ENCODE assay signal across 8 mouse cellular contexts in the genomic region with DNA sequence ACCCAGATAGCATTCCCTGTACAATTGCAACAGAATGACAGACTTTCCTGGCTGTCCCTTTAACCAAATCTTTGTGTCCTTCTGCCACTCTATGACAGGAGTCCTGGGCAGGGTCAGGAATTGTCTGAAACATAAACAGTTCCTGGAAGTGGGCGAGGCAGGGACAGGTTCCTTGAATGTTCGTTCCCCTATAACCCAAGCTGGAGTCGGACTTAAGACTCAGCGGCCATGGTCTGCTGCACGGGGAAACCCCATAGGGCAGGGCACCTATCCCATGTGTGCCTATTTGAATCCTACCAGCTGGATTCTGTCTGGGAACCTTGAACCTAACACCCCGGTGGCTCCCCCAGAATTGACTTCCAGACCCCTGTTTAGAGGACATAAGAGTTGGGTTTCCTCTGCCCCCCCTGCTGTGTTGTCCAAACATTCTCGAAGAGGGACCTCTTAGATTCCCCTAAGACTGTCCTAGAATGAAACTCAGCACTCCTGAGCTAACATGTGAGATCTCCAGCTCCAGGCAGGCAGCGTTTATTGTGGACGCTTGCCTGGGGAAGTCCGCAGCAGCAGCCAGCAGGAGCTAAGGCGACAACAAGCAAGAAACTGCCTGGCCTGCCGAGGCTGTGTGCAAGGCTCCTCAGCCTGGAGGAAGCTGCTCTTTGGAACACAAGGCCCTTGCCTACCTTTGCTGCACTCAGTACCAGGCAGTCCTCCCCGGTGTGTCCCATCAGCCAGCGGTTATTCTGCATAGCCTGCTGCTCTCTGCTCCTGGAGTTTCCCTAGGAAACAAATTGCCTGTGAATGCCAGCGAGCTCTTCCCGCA. TPM values are rescaled to one million over a fixed set of nuclear protein-coding genes. Genes with fewer than 3 reads are reported as not detected.
DNase-seq lines count a peak whose midpoint lies in the region; ATAC-seq and TF ChIP-seq lines count a peak whose summit lies in the region.

No protein-coding gene starts in this region.

- H3K27ac ChIP-seq in heart, adult 2 months, result peak overlapping the region; percentile 73
- peak overlapping the region; percentile 60; the same call in 1 of the 2 replicates for H3K27ac ChIP-seq in hindbrain, postnatal 0 days
- peak overlapping the region; percentile 67 for H3K27ac ChIP-seq in stomach, embryonic 16.5 days (ENCODE audit: low read length)
- no peak overlapping the region for H3K27ac ChIP-seq in cerebellum, adult 2 months (ENCODE audit: insufficient read depth, low read length)

- H3K27me3 ChIP-seq in heart, adult 2 months (ENCODE audit: control insufficient read depth, insufficient read depth, low read length), result no peaks in the 10 kb centered on the region
- H3K27me3 ChIP-seq in hindbrain, postnatal 0 days (ENCODE audit: insufficient read depth, low read length), result no peaks in the 10 kb centered on the region
- no peaks in the 10 kb centered on the region for H3K27me3 ChIP-seq in stomach, embryonic 16.5 days (ENCODE audit: control insufficient read depth, insufficient read depth, low read length)
- no peaks in the 10 kb centered on the region for H3K27me3 ChIP-seq in cerebellum, adult 2 months (ENCODE audit: control insufficient read depth, insufficient read depth, low read length)

- ATAC-seq in hindbrain, postnatal 0 days, result no peak
- ATAC-seq in stomach, embryonic 16.5 days (ENCODE audit: insufficient read depth, low FRiP score), result no peak; the same call in 1 of the 2 replicates

- H3K9me3 ChIP-seq in hindbrain, postnatal 0 days (ENCODE audit: low read length), result 0 out of 2 replicates have a peak, but pooled peaks cover 3% of the 10 kb centered on the region
- no peaks in the 10 kb centered on the region; the same call in 1 of the 2 replicates for H3K9me3 ChIP-seq in stomach, embryonic 16.5 days (replicated peaks; ENCODE audit: control insufficient read depth, low read length)

- peaks cover 9% of the 10 kb centered on the region for H3K4me1 ChIP-seq in heart, adult 2 months (ENCODE audit: control insufficient read depth, insufficient read depth, low read length)
- H3K4me1 ChIP-seq in hindbrain, postnatal 0 days (ENCODE audit: insufficient read depth, low read length), result peaks cover 18% of the 10 kb centered on the region
- peaks cover 6% of the 10 kb centered on the region for H3K4me1 ChIP-seq in lung, adult 2 months (ENCODE audit: control insufficient read depth, insufficient read depth, low read length)
- H3K4me1 ChIP-seq in stomach, embryonic 16.5 days (ENCODE audit: control insufficient read depth, insufficient read depth, low read length), result peaks cover 31% of the 10 kb centered on the region
- H3K4me1 ChIP-seq in cerebellum, adult 2 months (ENCODE audit: control insufficient read depth, insufficient read depth, low read length), result peaks cover 14% of the 10 kb centered on the region

- H3K79me2 ChIP-seq in heart, adult 2 months (replicated peaks; ENCODE audit: control insufficient read depth, insufficient read depth, low read length), result no peaks in the 10 kb centered on the region

- no peak for TF ChIP-seq CTCF in heart, adult 2 months (IDR thresholded peaks at IDR 0.05)
- no peak for TF ChIP-seq CTCF in hindbrain, postnatal 0 days (IDR thresholded peaks at IDR 0.05; ENCODE audit: low read depth)
- no peak for TF ChIP-seq CTCF in lung, adult 2 months (IDR thresholded peaks at IDR 0.05; ENCODE audit: insufficient read depth, low read length)
- no peak for TF ChIP-seq CTCF in cerebellum, adult 2 months (IDR thresholded peaks at IDR 0.05; ENCODE audit: borderline replicate concordance, insufficient read depth, low read depth, low read length)

- H3K4me2 ChIP-seq in hindbrain, postnatal 0 days (ENCODE audit: low read depth, low read length), result peak overlapping the region; percentile 6; the same call in 1 of the 2 replicates
- H3K4me2 ChIP-seq in stomach, embryonic 16.5 days (ENCODE audit: low read depth, low read length), result peak overlapping the region; percentile 20

- WGBS in heart, adult 2 months, result 20% methylated on average over 16 of the region's 16 CpGs
- WGBS in hindbrain, postnatal 0 days, result 18% methylated on average over 16 of the region's 16 CpGs
- 19% methylated on average over 16 of the region's 16 CpGs for WGBS in lung, adult 2 months
- 18% methylated on average over 16 of the region's 16 CpGs for WGBS in stomach, embryonic 16.5 days
- 41% methylated on average over 16 of the region's 16 CpGs for WGBS in cerebellum, adult 2 months

- TF ChIP-seq POLR2A in heart, adult 2 months (IDR thresholded peaks at IDR 0.05; ENCODE audit: insufficient read depth, low read depth, low read length), result no peak
- peak; percentile 51; the same call in 1 of the 2 replicates for TF ChIP-seq POLR2A in lung, adult 2 months (IDR thresholded peaks at IDR 0.05; ENCODE audit: borderline replicate concordance, extremely low read depth, low read depth, low read length)
- no peak for TF ChIP-seq POLR2A in cerebellum, adult 2 months (IDR thresholded peaks at IDR 0.05; ENCODE audit: borderline replicate concordance, insufficient read depth, low read length)

- H3K36me3 ChIP-seq in heart, adult 2 months (ENCODE audit: control insufficient read depth, insufficient read depth, low read length), result no peaks in the 10 kb centered on the region
- H3K36me3 ChIP-seq in hindbrain, postnatal 0 days (ENCODE audit: insufficient read depth, low read length), result peaks cover 4% of the 10 kb centered on the region; the same call in 1 of the 2 replicates
- peaks cover 15% of the 10 kb centered on the region for H3K36me3 ChIP-seq in stomach, embryonic 16.5 days (ENCODE audit: control insufficient read depth, insufficient read depth, low read length)

- 0 out of 2 replicates have a peak, but pooled peaks have one; percentile 23 for TF ChIP-seq EP300 in heart, adult 2 months (IDR thresholded peaks at IDR 0.05; ENCODE audit: insufficient read depth, low read depth, low read length)

- intact Hi-C loops in heart, adult 2 months (cut with DNase I), result loop anchor here (5.0 kb wide), 1 partner anchor 52 kb away; no protein-coding TSS in a partner anchor

- H3K4me3 ChIP-seq in heart, adult 2 months, result peak overlapping the region; percentile 9
- no peak overlapping the region for H3K4me3 ChIP-seq in hindbrain, postnatal 0 days (ENCODE audit: low read length)
- peak overlapping the region; percentile 17 for H3K4me3 ChIP-seq in lung, adult 2 months (replicated peaks; ENCODE audit: extremely low read depth, low read depth, low read length)
- peak overlapping the region; percentile 9; the same call in 1 of the 2 replicates for H3K4me3 ChIP-seq in stomach, embryonic 16.5 days (replicated peaks; ENCODE audit: low read length)
- H3K4me3 ChIP-seq in cerebellum, adult 2 months (replicated peaks; ENCODE audit: insufficient read depth, low read depth, low read length), result no peak overlapping the region

- DNase-seq in heart, adult 2 months, result peak; percentile 42 to 48
- no peak for DNase-seq in heart, postnatal 4 days
- DNase-seq in hindbrain, postnatal 0 days (ENCODE audit: low spot score), result peak; percentile 42
- DNase-seq in lung, adult 2 months, result peak; percentile 33
- no peak for DNase-seq in cerebellum, adult 2 months
- no peak for DNase-seq in frontal cortex, adult 2 months (ENCODE audit: extremely low spot score in 1 of 2, low spot score in 1 of 2)
- no peak for DNase-seq in left cerebral cortex, adult 11 months (ENCODE audit: low spot score)

- 0 out of 2 replicates have a peak overlapping the region, but pooled peaks have one; percentile 9 for H3K9ac ChIP-seq in heart, adult 2 months (ENCODE audit: low read depth, low read length)
- peak overlapping the region; percentile 37; the same call in 1 of the 2 replicates for H3K9ac ChIP-seq in hindbrain, postnatal 0 days (replicated peaks; ENCODE audit: low read length)
- peak overlapping the region; percentile 47 for H3K9ac ChIP-seq in stomach, embryonic 16.5 days (ENCODE audit: low read length)

RNA-seq across cellular contexts. Expression of gene Pde9a, which starts 48.2 kb away (rescaled TPM):
- 1 to 10 TPM; 3.2 to 4.0 TPM for total RNA-seq in heart, adult 2 months (2021)
- polyA plus RNA-seq in heart, adult 2 months (2012; rRNA removed), result 10.4 and 12.1 TPM in 2 replicates
- total RNA-seq in heart, postnatal 4 days (2021), result 10 to 100 TPM in 1 of 2 experiments, 1 to 10 TPM in 1; 9.2 to 11.3 TPM
- 34.4 and 39.8 TPM in 2 replicates for total RNA-seq in hindbrain, postnatal 0 days (2014; rRNA removed)
- polyA plus RNA-seq in hindbrain, postnatal 0 days (2015; fragmentation: Nextera tagmentation; extraction: Ambion mirVana), result 35.2 and 36.3 TPM in 2 replicates
- 83.6 and 99.1 TPM in 2 replicates for polyA plus RNA-seq in lung, adult 2 months (2012; rRNA removed)
- 28.0 and 31.1 TPM in 2 replicates for polyA plus RNA-seq in stomach, embryonic 16.5 days (2015; fragmentation: Nextera tagmentation; extraction: Ambion mirVana)
- polyA plus RNA-seq in cerebellum, adult 2 months (2012; rRNA removed), result 83.1 and 93.0 TPM in 2 replicates
- polyA plus RNA-seq in frontal cortex, adult 2 months (2012; rRNA removed), result 28.6 and 29.6 TPM in 2 replicates

Comparison
In these comparisons a context has a peak if more than half of its experiments do, and no peak if none do; other contexts are left out.
1. DNase-seq: peak in heart, adult 2 months (2 of 2), hindbrain, postnatal 0 days (single experiment) and lung, adult 2 months (single experiment); none in heart, postnatal 4 days (single experiment), cerebellum, adult 2 months (0 of 2), frontal cortex, adult 2 months (0 of 2) and left cerebral cortex, adult 11 months (single experiment).
2. H3K4me3 ChIP-seq: peak in heart, adult 2 months (single experiment), lung, adult 2 months (single experiment) and stomach, embryonic 16.5 days (single experiment); none in hindbrain, postnatal 0 days (single experiment) and cerebellum, adult 2 months (single experiment).
3. Peak in every context shown above with its lines, with median percentiles within 50 percentile points of each other: H3K9ac ChIP-seq.